Mouse (Mus musculus): Measurements from ENCODE around the gene Gm14137.

GRCm38 (mm10) chr2:119156081-119156680 lies 18.1 kb upstream of the Gm14137 start:
- TF ChIP-seq EP300 (optimal IDR thresholded peaks at IDR 0.05): no peak
- no peak for TF ChIP-seq CTCF (IDR thresholded peaks at IDR 0.05; ENCODE audit: low read depth)
